Comparison of ENCODE assay signal across 10 mouse cellular contexts in genomic region chr10:60046696-60047095, GRCm38 (mm10). TPM values are rescaled to one million over a fixed set of nuclear protein-coding genes. Genes with fewer than 3 reads are reported as not detected.
DNase-seq lines count a peak whose midpoint lies in the region; ATAC-seq lines count a peak whose summit lies in the region.
"Had no signal": no experiment of that assay in that cellular context is flagged by ENCODE, and none has a peak within 500 bp of the region (broad histone marks: within the 10 kb centered on the region; RNA-seq: fewer than 3 reads in every experiment).

No protein-coding gene starts in this region.

- H3K4me1 ChIP-seq in heart, embryonic 11.5 days (ENCODE audit: control insufficient read depth, insufficient read depth, low read length): no peaks in the 10 kb centered on the region
- H3K4me1 ChIP-seq: limb, embryonic 15.5 days had no signal

- H3K9me3 ChIP-seq in heart, embryonic 11.5 days (replicated peaks; ENCODE audit: control insufficient read depth, low read length): no peaks in the 10 kb centered on the region
- H3K9me3 ChIP-seq: limb, embryonic 15.5 days had no signal

- 75% methylated on average over 5 of the region's 5 CpGs for WGBS in heart, embryonic 11.5 days (ENCODE audit: insufficient replicate concordance)

- peaks cover 3% of the 10 kb centered on the region for H3K36me3 ChIP-seq in heart, embryonic 11.5 days (ENCODE audit: control insufficient read depth, insufficient read depth, low read length)

- no peak overlapping the region for H3K27ac ChIP-seq in heart, embryonic 11.5 days (ENCODE audit: low read depth, low read length)
- H3K27ac ChIP-seq: limb, embryonic 15.5 days had no signal

- no peak overlapping the region for H3K9ac ChIP-seq in heart, embryonic 11.5 days (ENCODE audit: low read depth, low read length)
- H3K9ac ChIP-seq: limb, embryonic 15.5 days had no signal

- no peak overlapping the region for H3K4me3 ChIP-seq in heart, embryonic 11.5 days (ENCODE audit: low read depth, low read length)
- H3K4me3 ChIP-seq: limb, embryonic 15.5 days; myocyte had no signal

- no peaks in the 10 kb centered on the region for H3K27me3 ChIP-seq in heart, embryonic 11.5 days (ENCODE audit: control insufficient read depth, insufficient read depth, low read length)
- H3K27me3 ChIP-seq: limb, embryonic 15.5 days had no signal

- H3K4me2 ChIP-seq in heart, embryonic 11.5 days: no peak overlapping the region
- H3K4me2 ChIP-seq: limb, embryonic 15.5 days had no signal

- ATAC-seq in heart, embryonic 11.5 days (replicated peaks; ENCODE audit: insufficient number of reproducible peaks, low FRiP score, low TSS enrichment): no peak

- DNase-seq in heart, adult 8-10 months (ENCODE audit: low spot score): peak; percentile 14
- DNase-seq in heart, postnatal 4 days: no peak
- DNase-seq in urinary bladder, postnatal 14 days (ENCODE audit: low spot score): peak; percentile 53
- DNase-seq in urinary bladder, postnatal 25 days (ENCODE audit: low spot score): no peak
- peak; percentile 40 to 42 for DNase-seq in layer of hippocampus, postnatal 36 days
- peak; percentile 60 for DNase-seq in telencephalon, adult 2 months (ENCODE audit: low read depth, low spot score)
- no peak for DNase-seq in ovary, adult 18-20 months (ENCODE audit: low spot score)

RNA-seq across cellular contexts. Expression of gene Anapc16, which starts 43.8 kb away (rescaled TPM):
- total RNA-seq in heart, adult 8-10 months (2022): 10 to 100 TPM; 59.0 to 88.1 (median 74.3) TPM
- 10 to 100 TPM; 70.5 to 73.5 TPM for total RNA-seq in heart, postnatal 4 days (2021)
- 10 to 100 TPM; 69.8 to 71.1 TPM for total RNA-seq in layer of hippocampus, postnatal 36 days (2021)
- 70.6 and 84.1 TPM in 2 replicates for polyA plus RNA-seq in heart, embryonic 11.5 days (2014; fragmentation: Nextera tagmentation; extraction: Ambion mirVana)

RNA-seq across cellular contexts. Expression of gene Ascc1, which starts 44.1 kb away (rescaled TPM):
- total RNA-seq in heart, adult 8-10 months (2022): 10 to 100 TPM; 22.3 to 26.7 (median 24.4) TPM
- 10 to 100 TPM; 20.2 to 22.0 TPM for total RNA-seq in heart, postnatal 4 days (2021)
- 10 to 100 TPM; 14.3 to 18.1 TPM for total RNA-seq in layer of hippocampus, postnatal 36 days (2021)
- 34.5 and 36.2 TPM in 2 replicates for polyA plus RNA-seq in heart, embryonic 11.5 days (2014; fragmentation: Nextera tagmentation; extraction: Ambion mirVana)

RNA-seq across cellular contexts. Expression of gene Spock2, which starts 59.3 kb away (rescaled TPM):
- total RNA-seq in heart, adult 8-10 months (2022): 10 to 100 TPM; 12.2 to 24.8 (median 14.4) TPM
- total RNA-seq in heart, postnatal 4 days (2021): 1 to 10 TPM; 6.5 to 8.5 TPM
- total RNA-seq in layer of hippocampus, postnatal 36 days (2021): 100 to 1,000 TPM; 493 to 502 TPM
- 1.2 and 1.3 TPM in 2 replicates for polyA plus RNA-seq in heart, embryonic 11.5 days (2014; fragmentation: Nextera tagmentation; extraction: Ambion mirVana)

Comparison
In these comparisons a context has a peak if more than half of its experiments do, and no peak if none do; other contexts are left out.
1. DNase-seq: peak in heart, adult 8-10 months (single experiment), urinary bladder, postnatal 14 days (single experiment), layer of hippocampus, postnatal 36 days (2 of 2) and telencephalon, adult 2 months (single experiment); none in heart, postnatal 4 days (single experiment), urinary bladder, postnatal 25 days (single experiment) and ovary, adult 18-20 months (single experiment).
2. RNA of gene Spock2, which starts 59.3 kb away (total RNA-seq): 493 to 502 TPM in layer of hippocampus, postnatal 36 days; 12.2 to 24.8 TPM in heart, adult 8-10 months and 6.5 to 8.5 TPM in heart, postnatal 4 days; every median in the first group is over 10 times any median in the second.